Mouse (Mus musculus): ENCODE data around the gene Trpm2.
A peak's percentile ranks its signal among the peaks of the same experiment; 100 is the strongest.
"Not testable (repeated sequence)": the region's sequence is repeated elsewhere in the genome, so short reads cannot be mapped to it uniquely, and the experiment has no call there.

The Trpm2 gene

DNA sequence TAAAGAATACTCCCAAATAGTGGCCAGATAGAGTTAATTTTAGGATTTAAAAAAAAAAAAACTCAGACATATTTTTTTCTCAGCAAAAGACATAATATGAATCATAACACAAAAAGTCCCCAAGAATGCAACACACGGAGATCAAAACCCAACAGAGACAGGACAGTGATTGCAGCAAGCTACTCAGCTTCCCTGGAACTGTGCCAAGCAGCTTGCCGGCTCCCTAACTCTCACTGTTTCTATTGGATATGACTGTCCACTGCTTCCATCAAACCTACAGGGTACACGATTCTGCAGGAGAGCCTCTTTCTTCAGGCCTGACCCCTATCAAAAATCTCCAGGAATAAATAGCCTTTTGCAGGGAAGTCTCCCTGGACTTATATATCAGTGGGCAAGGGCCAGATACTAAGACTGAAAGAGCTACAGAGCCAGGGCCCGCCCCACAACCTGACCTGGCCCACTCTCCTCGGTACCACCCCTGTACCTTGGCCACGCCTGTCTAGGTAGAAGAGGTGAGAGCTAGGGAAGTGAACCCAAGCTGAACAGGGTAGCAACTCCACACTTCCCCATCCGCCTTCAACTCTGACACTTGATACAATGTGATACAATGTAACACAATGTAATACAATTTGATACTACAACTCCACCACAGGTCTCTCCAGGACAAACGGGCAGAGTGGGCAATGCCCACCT is 6.2 kb upstream of the Trpm2 start:
- DNase-seq: no peak

DNA sequence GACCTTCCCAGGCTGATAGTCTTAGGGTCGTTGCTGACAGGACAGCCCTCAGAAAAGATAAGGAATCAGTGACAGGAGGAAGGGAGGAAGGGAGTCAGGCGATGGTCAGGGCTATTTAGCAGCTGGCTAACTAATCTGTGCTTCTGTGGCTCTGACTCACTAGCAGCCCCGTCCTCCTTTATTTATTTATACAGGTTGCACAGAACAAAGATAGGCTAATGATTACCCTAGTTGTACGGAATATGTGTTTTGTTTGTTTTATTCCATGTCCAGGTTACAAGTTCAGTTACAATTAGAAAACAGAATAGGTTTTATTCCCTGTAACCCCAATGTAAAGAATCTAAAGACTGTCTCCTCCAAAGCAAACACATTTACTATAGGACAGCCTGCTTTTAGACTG is 5.3 kb upstream of the Trpm2 start:
- DNase-seq: no peak

- no peak for DNase-seq
Measured at GRCm38 (mm10) chr10:77974811-77975210, 4.4 kb upstream of the Trpm2 start.

DNA sequence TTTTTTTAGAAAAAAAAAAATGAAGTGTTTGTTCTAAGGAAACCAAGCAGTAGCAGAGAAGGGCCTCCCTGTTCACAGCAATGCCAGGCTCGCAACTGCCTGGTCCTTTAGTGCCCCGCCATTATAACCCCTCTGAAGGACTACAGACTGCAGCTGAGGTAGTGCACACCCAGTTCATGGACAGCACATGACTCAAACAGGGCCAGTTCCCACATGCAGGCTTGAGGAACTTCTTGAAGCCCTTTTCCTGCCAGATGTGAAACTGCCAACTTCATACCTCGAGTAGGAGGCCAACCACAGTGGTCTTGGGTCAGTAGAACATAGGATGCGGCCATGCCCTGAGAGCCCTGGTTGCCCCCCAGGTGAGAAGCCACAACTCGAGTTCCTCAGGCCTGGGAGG is 4.0 kb upstream of the Trpm2 start:
- DNase-seq: no peak

- no peak for DNase-seq
Measured at GRCm38 (mm10) chr10:77971709-77972553, 1.6 kb upstream of the Trpm2 start.

DNA sequence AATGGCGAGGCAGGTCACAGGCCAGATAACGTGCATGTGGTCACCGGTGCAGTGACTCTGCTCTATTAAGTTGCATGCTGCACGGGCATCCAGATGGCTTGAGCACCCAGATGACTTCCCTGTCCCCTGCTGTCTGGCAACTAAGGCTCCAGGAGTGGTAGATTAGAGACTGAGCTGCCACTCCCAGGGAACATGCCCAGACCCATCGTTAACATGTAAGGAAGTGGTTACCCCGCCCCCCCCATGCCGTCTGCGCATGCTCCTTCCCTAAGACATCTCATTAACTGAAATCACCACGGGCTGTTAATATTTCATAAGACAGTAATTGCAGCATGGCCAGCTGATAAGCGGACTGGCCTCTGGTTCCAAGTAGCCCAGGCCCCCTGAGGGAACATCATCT is 828 bp upstream of the Trpm2 start:
- DNase-seq: no peak

- no peak for DNase-seq
Measured at GRCm38 (mm10) chr10:77969973-77970325, 414 bp downstream of the Trpm2 start.

DNA sequence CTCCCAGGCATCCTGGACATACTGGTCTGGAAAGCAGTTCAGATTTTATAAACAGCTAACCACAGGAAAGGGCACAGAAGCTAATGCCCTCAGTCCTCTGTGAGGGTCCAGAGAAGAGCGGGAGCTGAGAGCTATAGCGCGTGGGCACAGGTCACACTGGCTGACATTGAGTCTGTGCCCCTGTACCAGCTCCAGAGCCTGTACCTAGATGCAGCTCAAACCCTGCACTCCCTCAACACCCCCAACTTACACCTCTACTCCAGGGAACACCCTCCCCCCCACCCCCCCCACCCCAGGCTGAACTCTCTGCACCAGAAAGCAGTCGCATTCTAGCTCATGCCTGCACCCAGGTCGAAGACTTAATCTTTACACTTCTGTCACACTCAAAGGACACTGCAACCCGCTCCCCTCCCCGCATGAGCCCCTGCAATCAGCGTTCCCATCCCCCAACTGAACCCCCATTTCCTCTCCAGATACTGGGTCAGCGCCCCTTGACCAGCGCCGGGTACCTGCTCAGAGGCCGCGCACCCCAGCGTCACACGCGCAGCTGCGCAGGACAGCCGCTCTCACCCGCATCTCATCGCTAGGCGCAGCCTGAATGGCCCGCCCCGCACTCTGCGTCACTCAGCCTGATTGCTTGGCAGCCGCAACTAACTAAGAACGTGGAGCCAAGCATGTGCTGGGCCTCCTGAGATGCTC is 940 bp downstream of the Trpm2 start:
- peak; percentile 18 for DNase-seq

- DNase-seq: no peak
Measured at GRCm38 (mm10) chr10:77963971-77964370, 6.4 kb downstream of the Trpm2 start.

- no peak for DNase-seq
Measured at GRCm38 (mm10) chr10:77962725-77963124, 7.6 kb downstream of the Trpm2 start.

DNA sequence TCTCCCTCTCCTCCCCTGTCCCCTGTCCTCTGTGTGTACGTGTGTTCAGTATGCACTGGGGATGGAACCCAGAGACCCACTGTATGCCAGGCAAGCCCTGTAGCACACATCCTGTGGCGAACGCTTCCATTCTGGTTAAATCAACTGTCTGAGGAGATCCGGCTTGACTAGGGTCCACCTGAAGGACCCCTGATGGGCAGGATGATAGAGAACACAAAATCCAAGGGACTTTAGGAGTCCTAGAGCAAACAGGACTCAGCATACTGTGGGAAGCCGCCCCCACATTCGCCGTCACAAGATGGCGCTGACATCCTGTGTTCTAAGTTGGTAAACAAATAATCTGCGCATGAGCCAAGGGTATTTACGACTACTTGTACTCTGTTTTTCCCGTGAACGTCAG is 19.9 kb downstream of the Trpm2 start:
- DNase-seq: not testable (repeated sequence)

- no peak for DNase-seq
Measured at GRCm38 (mm10) chr10:77939685-77940084, 30.7 kb downstream of the Trpm2 start.

- no peak for DNase-seq
Measured at GRCm38 (mm10) chr10:77927375-77927774, 43.0 kb downstream of the Trpm2 start.

GRCm38 (mm10) chr10:77926140-77926539 is 44.2 kb downstream of the Trpm2 start:
- DNase-seq: peak; percentile 64

- no peak for DNase-seq
Measured at GRCm38 (mm10) chr10:77922681-77923080, 47.7 kb downstream of the Trpm2 start.

GRCm38 (mm10) chr10:77921009-77921408 is 49.4 kb downstream of the Trpm2 start:
- DNase-seq: no peak

DNA sequence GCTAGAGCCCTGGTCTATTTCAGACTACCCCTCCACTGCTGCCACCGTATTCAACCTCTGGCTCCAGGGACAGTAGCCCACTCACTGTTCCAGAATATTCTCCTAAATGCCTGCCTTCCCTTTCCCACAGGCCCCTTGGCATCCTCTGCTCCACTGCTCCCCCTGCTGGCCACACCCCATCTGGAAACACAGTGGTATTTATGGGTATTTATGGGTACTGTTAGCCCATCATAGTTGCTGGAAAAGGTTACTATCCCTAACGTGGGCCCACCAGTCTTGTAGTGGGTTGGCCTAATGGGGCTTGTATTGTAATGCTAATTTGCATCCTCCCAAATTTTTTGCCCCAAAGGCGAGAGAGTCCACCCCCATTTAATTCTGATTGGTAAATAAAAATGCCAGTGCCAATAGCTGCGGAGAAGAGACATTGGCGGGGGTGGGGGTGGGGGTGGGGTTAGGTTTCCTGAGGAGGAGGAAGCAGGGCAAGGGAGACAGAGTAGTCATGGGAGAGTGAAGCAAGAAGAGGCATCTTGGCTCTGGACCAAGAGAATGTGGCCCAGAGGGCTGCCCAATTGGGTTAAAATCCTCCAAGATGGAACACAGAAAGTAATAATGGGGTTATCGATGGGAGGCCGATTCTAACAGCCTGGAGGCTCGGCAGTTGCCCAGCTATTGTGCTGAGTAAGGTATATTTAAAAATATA is 53.6 kb downstream of the Trpm2 start:
- peak; percentile 74 for DNase-seq

DNA sequence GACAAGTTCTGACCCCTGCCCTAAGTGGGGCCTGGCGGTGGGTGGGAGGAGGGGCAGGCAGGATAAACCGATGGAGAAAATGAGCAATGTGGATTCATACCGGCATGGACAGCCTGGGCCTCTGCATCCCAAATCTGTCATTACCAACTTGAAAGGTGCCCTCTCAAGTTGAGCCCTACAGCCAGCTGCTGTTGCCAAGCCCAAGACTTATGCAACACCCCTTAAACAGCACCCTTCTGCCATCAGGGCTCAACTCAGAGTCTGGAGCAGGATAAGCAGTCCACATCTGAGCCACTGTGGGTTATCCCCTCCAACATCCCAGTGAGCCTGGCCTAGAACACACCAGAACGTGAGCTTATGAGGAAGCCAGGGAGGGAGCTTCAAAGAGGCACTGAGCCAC is 57.1 kb downstream of the Trpm2 start:
- no peak for DNase-seq

DNA sequence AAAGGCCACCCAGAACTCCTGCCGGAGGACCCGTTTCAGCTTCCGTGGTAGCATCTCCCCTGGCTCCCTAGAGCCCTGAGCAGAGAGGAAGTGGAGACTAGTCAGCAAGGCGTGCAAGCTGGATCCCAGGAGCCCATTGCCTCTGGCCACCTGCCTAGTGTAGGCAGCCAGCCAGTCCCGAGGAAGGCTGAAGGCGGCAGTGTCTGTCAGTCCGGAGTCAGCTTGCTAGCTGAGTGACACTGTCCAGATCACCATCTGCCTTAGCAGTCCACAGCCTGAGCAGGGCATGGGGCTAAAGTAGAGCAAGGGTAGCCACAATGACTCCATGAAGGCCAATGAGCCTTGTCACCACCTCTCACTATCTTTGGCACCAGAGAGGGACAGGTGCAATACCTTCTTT is 57.8 kb downstream of the Trpm2 start:
- DNase-seq: no peak

GRCm38 (mm10) chr10:77902894-77903715 is 67.3 kb downstream of the Trpm2 start:
- DNase-seq: no peak

DNA sequence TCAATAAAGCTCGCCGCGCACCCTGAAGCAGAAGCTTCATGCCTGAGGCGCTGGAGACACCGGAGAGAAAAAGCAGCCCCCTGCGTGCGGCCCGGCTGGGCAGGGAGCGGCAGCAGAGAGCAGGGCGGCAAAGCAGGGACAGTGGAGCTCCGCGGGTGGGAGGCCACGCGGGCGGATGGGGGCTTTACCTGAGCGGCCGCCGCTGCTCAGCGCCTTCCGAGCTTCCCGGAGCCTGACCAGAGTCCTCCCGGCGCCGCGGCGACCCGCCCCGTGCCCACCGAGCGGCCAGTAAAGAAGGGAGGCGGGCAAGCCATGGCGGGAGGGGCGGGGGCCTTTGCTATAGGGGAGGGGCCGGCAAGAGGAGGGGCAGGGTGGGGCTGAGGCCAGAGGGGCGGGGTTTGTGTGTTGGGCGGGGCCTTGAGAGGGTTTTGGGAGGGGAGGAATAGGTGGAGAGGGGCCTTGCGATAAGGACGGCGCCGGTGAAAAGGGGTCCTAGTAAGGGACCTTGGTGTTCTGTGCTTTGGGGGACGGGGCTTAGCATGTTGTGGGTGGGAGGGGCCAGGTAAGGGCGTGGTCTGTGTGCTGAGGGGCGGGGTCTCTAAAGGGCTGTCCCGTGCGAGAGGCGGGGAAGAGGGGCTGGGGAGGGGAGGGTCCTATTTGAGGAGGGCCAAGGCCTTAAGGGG is 68.0 kb downstream of the Trpm2 start, which contains the start of gene Lrrc3:
Gene Lrrc3 (minus strand): TSS at position 326 of the 683 bp plus-strand sequence.
- DNase-seq: peak; percentile 67

DNA sequence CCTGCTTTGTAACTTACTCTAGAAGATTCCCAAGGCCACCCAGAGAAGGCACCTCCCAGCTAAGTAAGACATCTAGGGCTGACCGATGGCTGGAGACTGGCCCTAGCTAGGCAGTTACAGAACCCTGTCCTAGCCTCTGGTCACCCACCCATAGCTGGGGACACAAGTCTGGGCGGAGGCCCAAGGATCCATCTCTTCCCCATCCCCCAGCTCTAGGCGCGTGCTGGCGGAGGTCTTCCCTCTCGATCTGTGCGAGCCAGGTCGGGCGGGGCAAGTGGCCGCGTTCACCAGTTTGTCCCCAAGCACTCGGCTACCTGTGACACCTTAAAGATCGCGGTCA is 68.5 kb downstream of the Trpm2 start:
- no peak for DNase-seq

All from kidney, adult 18-20 months (tissue).